Mouse (Mus musculus): ENCODE data around the gene Tex12.

The Tex12 gene

GRCm38 (mm10) chr9:50561918-50562360 lies 814 bp upstream of the Tex12 start:
- DNase-seq (ENCODE audit: low read depth in 1 of 2, low spot score in 2 of 2): no peak

GRCm38 (mm10) chr9:50555094-50555446 lies 6.1 kb downstream of the Tex12 start, which contains the start of gene Bco2:
TSS of gene Bco2 (minus strand) at chr9:50555181.
- DNase-seq (ENCODE audit: low read depth in 1 of 2, low spot score in 2 of 2): no peak

- peak; percentile 37 to 56 for DNase-seq (ENCODE audit: low read depth in 1 of 2, low spot score in 2 of 2)
These were observed 6.7 kb downstream of the Tex12 start, which contains the start of gene Il18 for GRCm38 (mm10) chr9:50554241-50555093. TSS of gene Il18 (plus strand) at chr9:50554827.

GRCm38 (mm10) chr9:50553547-50553946 lies 7.6 kb downstream of the Tex12 start:
- DNase-seq (ENCODE audit: low read depth in 1 of 2, low spot score in 2 of 2): no peak

- no peak for DNase-seq (ENCODE audit: low read depth in 1 of 2, low spot score in 2 of 2)
These were observed 8.9 kb downstream of the Tex12 start for GRCm38 (mm10) chr9:50552206-50552605.

GRCm38 (mm10) chr9:50548936-50549335 lies 12.2 kb downstream of the Tex12 start:
- no peak for DNase-seq (ENCODE audit: low read depth in 1 of 2, low spot score in 2 of 2)

- no peak for DNase-seq (ENCODE audit: low read depth in 1 of 2, low spot score in 2 of 2)
These were observed 13.2 kb downstream of the Tex12 start for GRCm38 (mm10) chr9:50547859-50548478.

- no peak for DNase-seq (ENCODE audit: low read depth in 1 of 2, low spot score in 2 of 2)
These were observed 18.7 kb downstream of the Tex12 start for GRCm38 (mm10) chr9:50542401-50542800.

GRCm38 (mm10) chr9:50540170-50540569 lies 21.0 kb downstream of the Tex12 start:
- DNase-seq (ENCODE audit: low read depth in 1 of 2, low spot score in 2 of 2): no peak

GRCm38 (mm10) chr9:50537295-50537694 lies 23.8 kb downstream of the Tex12 start:
- no peak for DNase-seq (ENCODE audit: low read depth in 1 of 2, low spot score in 2 of 2)

GRCm38 (mm10) chr9:50536603-50537135 lies 24.5 kb downstream of the Tex12 start:
- DNase-seq (ENCODE audit: low read depth in 1 of 2, low spot score in 2 of 2): no peak

- no peak for DNase-seq (ENCODE audit: low read depth in 1 of 2, low spot score in 2 of 2)
These were observed 25.2 kb downstream of the Tex12 start for GRCm38 (mm10) chr9:50535930-50536329.

GRCm38 (mm10) chr9:50533791-50534190 lies 27.3 kb downstream of the Tex12 start:
- DNase-seq (ENCODE audit: low read depth in 1 of 2, low spot score in 2 of 2): no peak

GRCm38 (mm10) chr9:50533328-50533727 lies 27.8 kb downstream of the Tex12 start:
- DNase-seq (ENCODE audit: low read depth in 1 of 2, low spot score in 2 of 2): no peak

- DNase-seq (ENCODE audit: low read depth in 1 of 2, low spot score in 2 of 2): no peak
These were observed 30.2 kb downstream of the Tex12 start for GRCm38 (mm10) chr9:50530890-50531289.

- DNase-seq (ENCODE audit: low read depth in 1 of 2, low spot score in 2 of 2): peak; percentile 93 to 96
These were observed 32.7 kb downstream of the Tex12 start, which contains the start of gene Pts for GRCm38 (mm10) chr9:50528293-50528892. TSS of gene Pts (minus strand) at chr9:50528724.

GRCm38 (mm10) chr9:50527860-50528259 lies 33.3 kb downstream of the Tex12 start:
- DNase-seq (ENCODE audit: low read depth in 1 of 2, low spot score in 2 of 2): no peak

GRCm38 (mm10) chr9:50525585-50525984 lies 35.5 kb downstream of the Tex12 start:
- DNase-seq (ENCODE audit: low read depth in 1 of 2, low spot score in 2 of 2): no peak

- DNase-seq (ENCODE audit: low read depth in 1 of 2, low spot score in 2 of 2): no peak
These were observed 36.2 kb downstream of the Tex12 start for GRCm38 (mm10) chr9:50524936-50525335.

GRCm38 (mm10) chr9:50522574-50522973 lies 38.6 kb downstream of the Tex12 start:
- DNase-seq (ENCODE audit: low read depth in 1 of 2, low spot score in 2 of 2): no peak

GRCm38 (mm10) chr9:50521562-50521961 lies 39.6 kb downstream of the Tex12 start:
- no peak for DNase-seq (ENCODE audit: low read depth in 1 of 2, low spot score in 2 of 2)

GRCm38 (mm10) chr9:50520748-50521147 lies 40.4 kb downstream of the Tex12 start:
- no peak for DNase-seq (ENCODE audit: low read depth in 1 of 2, low spot score in 2 of 2)
